In the genomic region with DNA sequence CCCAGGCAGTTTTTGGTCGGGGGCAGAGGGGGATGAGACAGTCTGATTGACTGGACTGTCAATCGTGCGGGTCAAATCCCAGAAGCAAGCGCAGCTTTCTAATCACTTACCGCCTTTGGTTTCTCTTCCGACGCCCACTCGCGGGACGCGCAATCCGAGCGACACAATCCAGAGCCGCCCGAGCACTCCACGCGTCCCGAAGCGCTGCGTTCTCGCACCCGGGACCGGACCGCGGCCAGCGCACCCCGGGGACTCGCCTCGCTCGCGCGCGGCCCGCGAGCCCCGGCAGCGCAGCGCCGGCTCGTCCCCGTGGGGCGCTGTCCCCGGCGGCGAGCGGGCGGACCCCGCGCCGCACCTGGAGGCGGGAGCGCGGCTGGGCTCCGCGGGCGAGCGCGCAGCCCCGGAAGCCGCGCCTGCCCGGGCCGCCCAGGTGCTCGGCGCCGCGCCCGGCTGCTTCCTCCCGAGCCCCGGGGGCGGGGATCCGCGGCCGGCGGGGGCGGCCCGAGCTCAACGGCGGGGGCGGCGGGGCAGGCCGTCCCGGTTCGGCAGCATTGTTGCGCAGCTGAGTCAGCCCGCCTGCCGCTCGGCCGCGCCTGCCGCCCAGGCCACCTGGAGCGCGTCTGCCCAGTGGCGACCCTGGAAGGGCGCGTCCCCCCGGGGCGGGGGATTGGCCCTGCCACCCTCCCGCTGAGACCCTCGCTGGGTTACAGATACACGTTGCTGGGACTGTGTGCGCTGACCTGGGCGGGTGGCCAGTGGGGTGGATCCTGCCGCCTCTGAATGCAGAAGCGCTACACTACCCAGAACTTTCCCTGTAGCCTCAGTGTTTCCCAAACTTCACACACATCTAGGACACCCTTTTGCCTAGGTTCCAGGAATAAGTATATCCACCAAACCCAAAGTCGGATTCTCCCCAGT, we compare ENCODE assay signal across 8 mouse cellular contexts. TPM values are rescaled to one million over a fixed set of nuclear protein-coding genes. Genes with fewer than 3 reads are reported as not detected.
A peak's percentile ranks its signal among the peaks of the same experiment; 100 is the strongest.
DNase-seq lines count a peak whose midpoint lies in the region; ATAC-seq and TF ChIP-seq lines count a peak whose summit lies in the region.

Arap2 (minus strand) TSS at position 376 of the 918 bp plus-strand sequence.

- H3K9ac ChIP-seq in ES-E14 (ENCODE audit: insufficient read depth, low read depth, low read length, poor library complexity, severe bottlenecking) = peak within 1 kb of the TSS; percentile 82
- peak within 1 kb of the TSS; percentile 74 for H3K9ac ChIP-seq in hindbrain, embryonic 14.5 days

- peak within 1 kb of the TSS; percentile 88 for H3K4me2 ChIP-seq in hindbrain, embryonic 14.5 days (replicated peaks)

- under 1% methylated on average over 76 of the region's 106 CpGs for WGBS in hindbrain, embryonic 14.5 days

- no peak for DNase-seq in ES-E14 (ENCODE audit: low read depth, low spot score)
- peak; percentile 14 for DNase-seq in cerebellum, adult 9-11 months
- peak; percentile 6 for DNase-seq in gastrocnemius, adult 18-20 months (ENCODE audit: low spot score)
- no peak for DNase-seq in hindbrain, embryonic 14.5 days (ENCODE audit: low spot score)
- peak; percentile 67 for DNase-seq in left cerebral cortex, adult 2 months (ENCODE audit: extremely low spot score in 1 of 2, low spot score in 2 of 2)
- peak; percentile 73 to 89 for DNase-seq in lung, postnatal 4 days
- DNase-seq in retina, postnatal 1 day = peak; percentile 55
- peak; percentile 89 for DNase-seq in thymus, postnatal 4 days

- intact Hi-C loops in left cerebral cortex, adult 2 months (cut with DNase I) = loop anchor here (2.0 to 5.0 kb wide), 2 partner anchors 47 to 881 kb away; partner anchors contain the start of genes Dthd1 and Nwd2

- H3K27ac ChIP-seq in ES-E14 (ENCODE audit: insufficient read depth, low read depth, low read length, poor library complexity, severe bottlenecking) = peak within 1 kb of the TSS; percentile 60
- H3K27ac ChIP-seq in hindbrain, embryonic 14.5 days = no peak within 1 kb of the TSS
- peak within 1 kb of the TSS; percentile 95 for H3K27ac ChIP-seq in left cerebral cortex, adult 2 months

- in situ Hi-C loops in ES-E14 (cut with MboI; ENCODE audit: low sequenced_read_pairs in 2 of 2, unreplicated experiment in 2 of 2) = no loop called here

- no peak for TF ChIP-seq CTCF in left cerebral cortex, adult 2 months (IDR thresholded peaks at IDR 0.05)

- H3K4me3 ChIP-seq in ES-E14 (ENCODE audit: insufficient read depth in 1 of 2, low read depth in 1 of 2, low read length in 2 of 2, poor library complexity in 1 of 2, severe bottlenecking in 1 of 2) = peak within 1 kb of the TSS; percentile 88 to 89
- peak within 1 kb of the TSS; percentile 66 for H3K4me3 ChIP-seq in hindbrain, embryonic 14.5 days (replicated peaks; ENCODE audit: low read length)
- H3K4me3 ChIP-seq in left cerebral cortex, adult 2 months = peak within 1 kb of the TSS; percentile 78

- no peaks in the 10 kb centered on the region for H3K9me3 ChIP-seq in ES-E14 (ENCODE audit: control insufficient read depth, insufficient read depth, low read depth, low read length)
- H3K9me3 ChIP-seq in hindbrain, embryonic 14.5 days (ENCODE audit: control insufficient read depth, low read length) = no peaks in the 10 kb centered on the region

- H3K36me3 ChIP-seq in ES-E14 (ENCODE audit: control insufficient read depth, insufficient read depth, low read length, poor library complexity, severe bottlenecking) = no peaks in the 10 kb centered on the region
- no peaks in the 10 kb centered on the region for H3K36me3 ChIP-seq in hindbrain, embryonic 14.5 days (replicated peaks; ENCODE audit: control insufficient read depth, insufficient read depth)

- ATAC-seq in hindbrain, embryonic 14.5 days (ENCODE audit: low FRiP score) = peak; percentile 86

- H3K4me1 ChIP-seq in ES-E14 (ENCODE audit: control insufficient read depth in 2 of 2, insufficient read depth in 2 of 2, low read length in 2 of 2, poor library complexity in 1 of 2) = peaks cover 2 to 3% of the 10 kb centered on the region in 2 experiments; a peak in 1 of 4 replicates
- no peaks in the 10 kb centered on the region for H3K4me1 ChIP-seq in hindbrain, embryonic 14.5 days (replicated peaks; ENCODE audit: control insufficient read depth, insufficient read depth, low read length)

- H3K27me3 ChIP-seq in hindbrain, embryonic 14.5 days (ENCODE audit: control insufficient read depth, insufficient read depth, low read length) = no peaks in the 10 kb centered on the region

TF ChIP-seq in ES-E14, 5 proteins besides CTCF, POLR2A, EP300 and RAD21:
- TF ChIP-seq HCFC1 (IDR thresholded peaks at IDR 0.05; ENCODE audit: borderline replicate concordance, insufficient read depth, low read length) = no peak
- TF ChIP-seq ZNF384 (IDR thresholded peaks at IDR 0.05; ENCODE audit: low read depth, low read length) = no peak
- no peak for TF ChIP-seq CHD2 (IDR thresholded peaks at IDR 0.05; ENCODE audit: low read depth, low read length)

RNA-seq across cellular contexts. Expression of gene Arap2, which starts in this region (rescaled TPM):
- total RNA-seq in ES-E14 (2012; rRNA removed) = 11.1 and 19.5 TPM in 2 replicates
- total RNA-seq in gastrocnemius, adult 18-20 months (2021) = 1 to 10 TPM; 1.9 to 2.2 TPM
- polyA plus RNA-seq in hindbrain, embryonic 14.5 days (2014; fragmentation: Nextera tagmentation; extraction: Ambion mirVana) = 6.4 and 8.7 TPM in 2 replicates
- 10 to 100 TPM; 64.7 to 73.6 TPM for total RNA-seq in left cerebral cortex, adult 2 months (2021)

Comparison
In these comparisons a context has a peak if more than half of its experiments do, and no peak if none do; other contexts are left out.
1. DNase-seq: peak in cerebellum, adult 9-11 months (single experiment), gastrocnemius, adult 18-20 months (single experiment), left cerebral cortex, adult 2 months (2 of 2), lung, postnatal 4 days (2 of 2), retina, postnatal 1 day (single experiment) and thymus, postnatal 4 days (single experiment); none in ES-E14 (single experiment) and hindbrain, embryonic 14.5 days (single experiment).
2. Peak in every context shown above with its lines, with median percentiles within 50 percentile points of each other: H3K4me3 ChIP-seq.